Mouse (Mus musculus) hindbrain, embryonic 16.5 days (tissue): ENCODE data around the gene Pip4p1. TPM values are rescaled to one million over a fixed set of nuclear protein-coding genes. Genes with fewer than 3 reads are reported as not detected.
A peak's percentile ranks its signal among the peaks of the same experiment; 100 is the strongest.
"Not testable (repeated sequence)": the region's sequence is repeated elsewhere in the genome, so short reads cannot be mapped to it uniquely, and the experiment has no call there.

ENCODE experiments used
- ATAC-seq: fragments of 200-750 bp; cut with Nextera tagmentation; 2 replicates; pipeline ENCODE4 v1.8.0; 2017; ENCODE audit warnings: moderate TSS enrichment, moderate library complexity
- H3K27ac ChIP-seq: fragments of 300-500 bp; sonication (generic); 2 replicates; pipeline ENCODE4 v1.5.1; 2014; ENCODE audit warnings: low read depth, mild to moderate bottlenecking, control low read depth, low read length, moderate library complexity
- H3K27me3 ChIP-seq: fragments of 300-500 bp; sonication (generic); replicated peaks from 2 replicates; pipeline ENCODE4 v1.6.1; 2014; ENCODE audit warnings: low read length; ENCODE audit not compliant: control insufficient read depth, insufficient read depth
- H3K36me3 ChIP-seq: fragments of 300-500 bp; sonication (generic); 2 replicates; pipeline ENCODE4 v1.6.1; 2014; ENCODE audit warnings: mild to moderate bottlenecking, low read length, moderate library complexity, mixed read lengths; ENCODE audit not compliant: control insufficient read depth, insufficient read depth
- H3K4me1 ChIP-seq: fragments of 300-500 bp; sonication (generic); 2 replicates; pipeline ENCODE4 v1.6.1; 2014; ENCODE audit warnings: low read depth, low read length; ENCODE audit not compliant: control insufficient read depth, insufficient read depth
- H3K4me2 ChIP-seq: fragments of 300-500 bp; sonication (generic); 2 replicates; pipeline ENCODE4 v1.6.1; 2014; ENCODE audit warnings: mild to moderate bottlenecking, low read length, control low read depth, moderate library complexity
- H3K4me3 ChIP-seq: fragments of 300-500 bp; sonication (generic); 2 replicates; pipeline ENCODE4 v1.5.1; 2014; ENCODE audit warnings: mild to moderate bottlenecking, low read length, control low read depth, moderate library complexity
- H3K9ac ChIP-seq: fragments of 300-500 bp; sonication (generic); 2 replicates; pipeline ENCODE4 v1.6.1; 2014; ENCODE audit warnings: low read depth, mild to moderate bottlenecking, control low read depth, low read length, moderate library complexity
- H3K9me3 ChIP-seq: fragments of 300-500 bp; sonication (generic); 2 replicates; pipeline ENCODE4 v1.6.1; 2014; ENCODE audit warnings: mild to moderate bottlenecking, low read length, moderate library complexity; ENCODE audit not compliant: control insufficient read depth
- WGBS: fragments of 180-500 bp; shearing (Covaris S2); extraction: QIAGEN DNeasy Blood & Tissue Kit; methylation state at CpG from one replicate; pipeline ENCODE4 v1.1.7; 2014; 5-methylcytosine and 5-hydroxymethylcytosine counted together
- polyA plus RNA-seq: library from polyadenylated mRNA; unstranded; fragments of >200 nt; fragmentation: Nextera tagmentation; extraction: Ambion mirVana; gene quantifications from 2 replicates; pipeline ENCODE4 v1.2.1, GENCODE M21; 2015

Gene Pip4p1
- polyA plus RNA-seq, 1 experiment from 2014 or later = 104 TPM

DNA sequence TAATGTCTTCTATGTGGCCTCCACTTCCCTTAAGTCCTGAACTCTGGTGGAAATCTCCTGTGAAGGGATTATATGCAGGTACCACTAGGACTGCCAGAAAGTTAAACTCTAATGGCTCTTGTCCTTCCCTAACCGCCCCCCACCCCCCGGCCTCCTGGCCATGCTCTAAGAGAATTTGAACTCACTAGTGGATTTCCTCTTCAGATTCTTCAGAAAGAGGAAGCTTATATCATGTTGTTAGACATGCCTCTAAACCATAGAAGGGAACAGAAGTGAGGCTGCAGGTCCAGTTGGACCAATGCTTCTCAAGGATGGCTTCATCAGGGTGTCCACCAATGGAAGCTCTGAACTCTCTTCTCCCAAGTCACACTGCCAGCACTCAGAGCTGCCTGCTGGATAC is 32.7 kb downstream of the Pip4p1 start:
- not testable (repeated sequence) for H3K27ac ChIP-seq, H3K27me3 ChIP-seq, ATAC-seq, H3K4me1 ChIP-seq, H3K9me3 ChIP-seq, H3K4me2 ChIP-seq, H3K9ac ChIP-seq, H3K4me3 ChIP-seq, H3K36me3 ChIP-seq
- 92% methylated on average over 2 of the region's 2 CpGs for WGBS

DNA sequence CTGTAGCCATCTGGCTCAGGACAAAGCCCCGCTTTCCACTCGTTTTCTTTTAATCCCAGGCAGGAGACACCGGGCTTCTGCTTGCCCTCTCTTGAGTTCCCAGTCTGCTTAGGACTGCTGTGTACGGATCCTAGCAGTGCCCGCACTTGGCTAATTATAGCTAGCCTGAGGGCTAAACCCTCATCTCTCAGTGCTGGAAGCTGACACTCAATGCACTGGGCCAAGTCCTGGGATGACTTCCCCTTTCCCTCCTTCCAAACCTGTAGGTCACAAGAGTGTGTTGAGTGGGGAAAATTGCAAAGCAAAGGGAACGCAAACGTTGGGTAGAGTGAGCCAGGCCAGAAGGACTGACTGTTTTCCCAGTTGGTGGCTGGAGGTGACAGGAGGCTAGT is 33.3 kb downstream of the Pip4p1 start, which contains the start of gene Klhl33:
Klhl33 (minus strand) TSS at position 134 of the 392 bp plus-strand sequence.
- Histone ChIP-seq H3K4me2 (peak within 1 kb of the TSS; percentile 95), H3K9me3 (no peaks in the 10 kb centered on the region), H3K27me3 (no peaks in the 10 kb centered on the region), H3K4me1 (peaks cover 6% of the 10 kb centered on the region; the same call in 1 of the 2 replicates), H3K36me3 (no peaks in the 10 kb centered on the region), H3K9ac (peak within 1 kb of the TSS; percentile 76), H3K27ac (peak within 1 kb of the TSS; percentile 26), H3K4me3 (peak within 1 kb of the TSS; percentile 55)
- 42% methylated on average over 7 of the region's 7 CpGs for WGBS
- peak; percentile 21 for ATAC-seq

DNA sequence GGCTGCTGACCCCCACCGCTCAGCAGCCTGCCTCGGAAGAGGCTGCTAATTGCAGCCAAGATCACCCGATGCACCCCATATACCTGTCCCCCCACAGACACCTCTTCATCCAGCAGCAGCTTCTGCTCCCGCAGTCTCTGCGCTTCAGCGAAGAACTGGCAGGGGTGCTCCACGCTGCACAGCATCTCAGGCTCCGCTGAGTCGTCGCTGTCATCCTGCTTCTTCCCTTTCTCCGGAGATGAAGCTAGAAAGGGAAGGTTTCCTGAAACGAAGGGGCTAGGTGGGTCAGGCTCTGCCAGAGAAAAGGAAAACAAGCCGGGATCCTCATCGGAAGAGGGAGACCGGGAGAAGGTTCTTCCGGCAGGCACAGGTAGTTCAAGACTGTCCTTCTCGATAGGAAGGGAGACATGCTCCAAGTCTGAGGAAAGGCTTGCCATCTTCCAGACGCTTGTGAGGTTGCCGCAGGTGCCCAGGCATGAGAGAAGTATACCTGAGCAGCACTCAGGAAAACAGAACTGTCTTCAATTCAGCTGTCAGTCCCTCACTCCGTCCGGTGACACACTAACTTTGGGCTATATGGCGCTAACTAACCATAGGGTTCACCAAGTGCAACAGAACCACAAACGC is 33.8 kb downstream of the Pip4p1 start:
- H3K27me3 ChIP-seq = no peaks in the 10 kb centered on the region
- 18% methylated on average over 23 of the region's 23 CpGs for WGBS
- peaks cover 6% of the 10 kb centered on the region; the same call in 1 of the 2 replicates for H3K4me1 ChIP-seq
- H3K9me3 ChIP-seq = no peaks in the 10 kb centered on the region
- peak; percentile 86 for ATAC-seq
- peak overlapping the region; percentile 55 for H3K4me3 ChIP-seq
- H3K9ac ChIP-seq = peak overlapping the region; percentile 76
- H3K27ac ChIP-seq = peak overlapping the region; percentile 26
- H3K36me3 ChIP-seq = no peaks in the 10 kb centered on the region
- H3K4me2 ChIP-seq = peak overlapping the region; percentile 95

DNA sequence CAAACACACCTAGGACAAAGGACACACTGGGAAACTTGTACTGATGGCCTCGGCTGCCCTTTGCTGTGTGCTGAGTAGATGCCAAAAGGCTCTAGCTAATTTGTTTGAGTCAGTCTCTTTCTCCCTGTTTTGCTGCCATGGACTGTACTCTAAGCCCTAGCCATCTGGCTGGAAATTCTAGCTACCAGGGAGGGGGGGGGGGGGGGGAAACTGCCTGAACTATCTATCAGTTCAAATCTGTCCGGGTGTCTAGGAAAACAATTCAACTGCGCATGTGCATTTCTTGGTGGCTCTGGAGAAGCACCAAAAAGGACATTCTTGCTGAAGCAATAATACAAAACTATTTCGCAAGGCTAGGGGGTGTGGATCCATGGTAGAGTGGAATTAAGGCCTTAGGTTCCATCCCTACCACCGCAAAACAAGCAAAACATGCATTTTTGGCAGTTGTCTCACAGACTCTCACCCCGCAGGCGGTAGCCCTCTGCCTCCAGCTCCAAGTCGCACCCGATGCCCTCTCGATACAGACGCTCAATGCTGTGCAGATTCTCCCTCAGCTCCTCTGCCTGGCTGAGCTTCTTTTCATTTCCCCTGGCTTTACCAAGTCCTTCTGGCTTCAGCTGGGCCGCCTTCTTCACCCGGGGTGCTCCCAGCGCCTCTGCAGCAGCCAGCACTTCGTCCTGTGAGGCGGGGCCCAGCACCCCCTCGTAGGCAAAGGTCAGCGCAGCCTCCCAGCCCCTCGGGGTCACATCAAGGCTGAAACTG is 34.5 kb downstream of the Pip4p1 start:
- Histone ChIP-seq H3K4me2 (peak overlapping the region; percentile 95), H3K9me3 (no peaks in the 10 kb centered on the region), H3K9ac (peak overlapping the region; percentile 76), H3K4me1 (peaks cover 6% of the 10 kb centered on the region; the same call in 1 of the 2 replicates), H3K27ac (peak overlapping the region; percentile 26), H3K4me3 (peak overlapping the region; percentile 55), H3K36me3 (no peaks in the 10 kb centered on the region), H3K27me3 (no peaks in the 10 kb centered on the region)
- WGBS = 14% methylated on average over 19 of the region's 19 CpGs
- ATAC-seq = peak; percentile 70

DNA sequence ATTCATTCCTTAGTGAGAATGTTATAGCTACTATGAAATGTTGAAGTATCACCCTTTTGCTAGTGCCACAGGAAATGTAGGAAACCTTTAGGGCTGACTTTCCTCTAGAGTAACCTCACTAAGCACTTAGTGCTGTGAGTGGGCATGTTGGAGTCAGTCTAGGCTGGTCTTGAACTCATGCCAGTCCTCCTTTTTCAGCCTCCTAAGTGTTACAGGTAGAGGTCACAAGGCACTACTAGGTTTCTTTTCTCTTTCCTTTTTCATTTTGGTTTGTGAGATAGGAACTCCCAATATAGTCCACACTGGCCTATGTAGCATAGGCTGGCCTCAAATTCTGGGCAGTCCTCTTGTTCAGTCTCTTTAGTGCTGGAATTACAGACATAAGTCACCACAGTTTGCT is 35.2 kb downstream of the Pip4p1 start:
- Histone ChIP-seq H3K4me3 (no peak overlapping the region), H3K9me3 (no peaks in the 10 kb centered on the region), H3K4me1 (peaks cover 6% of the 10 kb centered on the region; the same call in 1 of the 2 replicates), H3K4me2 (no peak overlapping the region), H3K27ac (no peak overlapping the region; the same call in 1 of the 2 replicates), H3K27me3 (no peaks in the 10 kb centered on the region), H3K9ac (no peak overlapping the region), H3K36me3 (no peaks in the 10 kb centered on the region)
- no peak for ATAC-seq

DNA sequence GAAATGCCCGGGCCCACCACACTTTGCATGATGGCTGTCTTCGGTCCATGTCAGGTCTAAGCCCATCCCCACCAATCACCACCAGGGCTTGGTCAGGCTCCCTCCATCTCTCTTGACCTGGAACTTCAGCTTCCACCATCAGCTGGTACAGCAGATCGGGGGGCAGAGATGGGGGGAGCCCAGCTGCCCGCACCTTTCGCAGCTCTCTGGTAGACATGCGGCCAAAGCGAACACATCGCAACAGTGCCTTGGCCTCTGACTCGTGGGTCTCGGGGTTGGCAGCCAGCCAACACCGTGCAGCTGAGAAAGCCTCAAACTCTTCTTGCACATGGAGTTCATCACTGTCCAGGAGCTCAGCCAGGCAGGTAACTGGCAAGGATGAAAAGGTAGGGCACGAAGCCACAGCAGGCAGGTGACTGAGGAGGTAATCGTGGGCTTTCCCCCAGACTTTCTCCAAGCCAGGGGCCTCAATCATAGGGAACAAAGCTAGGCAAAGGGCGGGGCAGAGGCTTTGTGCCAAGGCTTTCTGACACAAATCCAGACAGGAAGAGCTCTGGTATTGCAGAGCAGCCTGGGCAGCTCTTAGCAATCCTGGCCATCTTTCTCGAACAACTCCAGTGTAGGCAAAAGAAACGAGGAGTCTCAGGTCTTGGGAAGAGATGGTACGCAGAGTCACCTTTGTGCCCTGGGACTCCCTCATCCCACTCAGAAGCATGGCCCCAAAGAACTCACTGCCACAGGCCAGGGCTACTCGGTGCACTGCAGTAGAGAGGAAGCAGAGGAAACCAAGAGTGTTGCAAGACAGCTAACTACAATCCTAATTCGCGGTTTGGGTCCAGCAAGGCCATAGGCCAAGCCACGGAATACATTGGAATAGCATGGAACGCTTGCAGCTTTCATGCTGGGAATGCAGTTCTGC is 37.9 kb downstream of the Pip4p1 start:
- peaks cover 6% of the 10 kb centered on the region; the same call in 1 of the 2 replicates for H3K4me1 ChIP-seq
- 86% methylated on average over 22 of the region's 22 CpGs for WGBS
- H3K4me3 ChIP-seq = no peak overlapping the region
- no peak overlapping the region for H3K27ac ChIP-seq
- H3K27me3 ChIP-seq = no peaks in the 10 kb centered on the region
- ATAC-seq = no peak
- H3K36me3 ChIP-seq = no peaks in the 10 kb centered on the region
- no peak overlapping the region for H3K4me2 ChIP-seq
- no peak overlapping the region for H3K9ac ChIP-seq
- no peaks in the 10 kb centered on the region for H3K9me3 ChIP-seq

DNA sequence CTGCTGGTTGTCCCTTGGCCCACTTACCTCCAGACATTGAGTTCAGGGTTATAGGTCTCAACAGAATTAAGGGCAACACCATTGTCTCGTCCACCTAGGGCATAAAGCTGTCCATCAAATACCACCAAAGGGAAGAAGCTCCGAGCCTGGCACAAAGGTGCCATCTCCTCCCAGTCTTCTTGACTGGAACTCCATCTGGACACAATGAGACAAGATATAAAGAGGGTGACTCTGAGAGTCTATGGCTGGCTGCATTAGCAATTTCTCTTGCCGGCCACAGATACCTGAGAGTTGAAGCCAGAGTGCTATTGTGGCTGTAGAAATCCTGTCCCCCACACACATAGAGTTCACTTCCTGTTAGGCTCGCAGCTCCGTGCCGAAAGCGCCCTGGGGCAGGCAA is 38.6 kb downstream of the Pip4p1 start:
- Histone ChIP-seq H3K9me3 (no peaks in the 10 kb centered on the region), H3K27ac (no peak overlapping the region), H3K4me2 (no peak overlapping the region), H3K4me1 (peaks cover 6% of the 10 kb centered on the region; the same call in 1 of the 2 replicates), H3K4me3 (no peak overlapping the region), H3K36me3 (no peaks in the 10 kb centered on the region), H3K9ac (no peak overlapping the region), H3K27me3 (no peaks in the 10 kb centered on the region)
- no peak for ATAC-seq
- WGBS = 92% methylated on average over 7 of the region's 7 CpGs

DNA sequence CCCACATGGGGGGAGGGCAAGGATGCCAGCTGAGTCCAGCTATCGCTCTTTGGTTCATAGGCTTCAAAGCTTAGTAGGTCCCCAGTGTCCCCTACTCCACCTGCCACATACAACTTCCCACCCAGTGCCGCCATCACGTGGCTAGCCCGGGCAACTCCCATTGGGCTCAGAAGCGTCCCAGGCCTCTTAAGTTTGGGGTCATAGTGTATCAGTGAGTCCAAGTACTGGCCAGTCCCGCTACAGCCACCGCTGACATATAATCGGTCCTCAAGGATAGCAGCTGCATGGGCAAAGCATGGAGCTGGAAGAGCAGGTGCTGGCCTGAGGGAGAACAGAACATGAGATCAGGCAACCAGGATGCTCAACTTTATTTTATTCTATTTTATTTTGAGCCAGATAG is 39.0 kb downstream of the Pip4p1 start:
- Histone ChIP-seq H3K9me3 (no peaks in the 10 kb centered on the region), H3K36me3 (no peaks in the 10 kb centered on the region), H3K4me1 (peaks cover 5% of the 10 kb centered on the region; the same call in 1 of the 2 replicates), H3K4me3 (no peak overlapping the region), H3K27ac (no peak overlapping the region), H3K9ac (no peak overlapping the region), H3K27me3 (no peaks in the 10 kb centered on the region), H3K4me2 (no peak overlapping the region)
- ATAC-seq = no peak
- 95% methylated on average over 8 of the region's 8 CpGs for WGBS
